Mouse (Mus musculus) embryonic fibroblast, embryonic 13.5 days (primary cell): ENCODE measurements around the gene Zfr2.

ENCODE experiments used
- CTCF ChIP-seq: IDR thresholded peaks from 2 replicates; pipeline ENCODE4 v1.5.1; 2011; ENCODE audit warnings: mild to moderate bottlenecking, control low read depth, low read length, moderate library complexity, borderline replicate concordance; ENCODE audit not compliant: insufficient read depth
- POLR2A ChIP-seq: IDR thresholded peaks from 2 replicates; pipeline ENCODE4 v1.6.1; 2011; ENCODE audit warnings: low read depth, mild to moderate bottlenecking, control low read depth, low read length, moderate library complexity

DNA sequence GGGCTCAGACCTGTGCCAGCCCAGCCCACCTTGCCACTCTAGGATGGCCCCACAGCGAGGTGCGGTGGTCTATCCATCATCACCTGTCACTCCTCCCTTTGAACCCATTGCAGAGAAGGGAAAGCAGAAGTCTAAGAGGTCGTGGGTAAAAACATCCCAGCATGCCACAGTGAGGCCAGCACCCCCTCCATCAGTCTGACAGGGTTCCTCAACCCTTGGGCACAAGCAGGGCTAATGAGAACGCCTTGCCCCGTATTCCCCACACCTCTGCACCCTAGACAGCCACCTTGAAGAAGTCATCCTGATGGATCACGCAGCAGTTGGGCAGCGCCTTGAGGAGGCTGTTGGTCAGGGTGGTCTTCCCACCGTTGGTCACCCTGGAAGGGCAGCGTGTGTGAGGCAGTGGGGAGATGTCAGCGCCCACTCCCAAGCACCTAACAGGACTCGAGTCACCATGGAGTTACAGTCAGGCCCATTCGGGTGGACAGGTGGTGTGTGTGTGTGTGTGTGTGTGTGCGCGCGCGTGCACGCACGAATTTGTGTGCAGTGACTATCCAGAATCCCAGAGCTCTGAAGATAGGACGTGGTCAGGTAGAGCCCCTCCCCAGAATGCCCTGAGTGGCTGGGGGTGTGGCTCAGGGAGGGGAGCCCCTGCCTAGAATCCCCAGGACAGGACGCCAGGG, 32.2 kb upstream of the Zfr2 start:
- TF ChIP-seq POLR2A (no peak), CTCF (no peak)
